In genomic region chr10:40069270-40069669, GRCm38 (mm10) we compare ENCODE assay signal across 8 mouse cellular contexts. TPM values are rescaled to one million over a fixed set of nuclear protein-coding genes. Genes with fewer than 3 reads are reported as not detected.
DNase-seq lines count a peak whose midpoint lies in the region.

No protein-coding gene starts in this region.

- DNase-seq in adrenal gland, postnatal 14 days = peak; percentile 42
- DNase-seq in adrenal gland, postnatal 4 days (ENCODE audit: low spot score in 2 of 2) = no peak
- DNase-seq in right cerebral cortex, postnatal 36 days (ENCODE audit: low spot score in 2 of 2) = peak; percentile 33 to 56
- DNase-seq in right cerebral cortex, postnatal 4 days = no peak
- DNase-seq in layer of hippocampus, postnatal 36 days = peak; percentile 49 to 51
- DNase-seq in skeletal muscle tissue, adult 2 months (ENCODE audit: low read depth, low spot score) = peak; percentile 89
- DNase-seq in urinary bladder, adult 18-20 months (ENCODE audit: low spot score in 2 of 2) = no peak
- no peak for DNase-seq in kidney, postnatal 4 days

RNA-seq across cellular contexts. Expression of gene Mfsd4b1, which starts 44.2 kb away (rescaled TPM):
- total RNA-seq in adrenal gland, postnatal 14 days (2021) = 4.1 and 6.8 TPM in 2 replicates
- 1 to 10 TPM; 1.7 to 2.8 TPM for total RNA-seq in adrenal gland, postnatal 4 days (2021)
- 1 to 10 TPM in 1 of 2 experiments, under 1 TPM in 1; 0.67 to 1.2 TPM for total RNA-seq in layer of hippocampus, postnatal 36 days (2021)

Comparison
In these comparisons a context has a peak if more than half of its experiments do, and no peak if none do; other contexts are left out.
1. DNase-seq: peak in adrenal gland, postnatal 14 days (single experiment), right cerebral cortex, postnatal 36 days (2 of 2), layer of hippocampus, postnatal 36 days (2 of 2) and skeletal muscle tissue, adult 2 months (single experiment); none in adrenal gland, postnatal 4 days (0 of 2), right cerebral cortex, postnatal 4 days (single experiment), urinary bladder, adult 18-20 months (0 of 2) and kidney, postnatal 4 days (0 of 2).